In genomic region chr1:60815912-60816311, GRCm38 (mm10) we compare ENCODE assay signal across 21 mouse cellular contexts.
DNase-seq lines count a peak whose midpoint lies in the region; ATAC-seq and TF ChIP-seq lines count a peak whose summit lies in the region.
"Had no signal": no experiment of that assay in that cellular context is flagged by ENCODE, and none has a peak within 500 bp of the region (broad histone marks: within the 10 kb centered on the region; RNA-seq: fewer than 3 reads in every experiment).

No protein-coding gene starts in this region.

- H3K27me3 ChIP-seq in heart, embryonic 11.5 days (ENCODE audit: control insufficient read depth, insufficient read depth, low read length), result no peaks in the 10 kb centered on the region
- H3K27me3 ChIP-seq: embryonic facial prominence, embryonic 15.5 days; midbrain, embryonic 12.5 days; neural tube, embryonic 12.5 days had no signal

- no peak overlapping the region for H3K4me2 ChIP-seq in heart, embryonic 11.5 days
- H3K4me2 ChIP-seq: embryonic facial prominence, embryonic 15.5 days; liver, embryonic 11.5 days; midbrain, embryonic 12.5 days; neural tube, embryonic 12.5 days had no signal

- peak overlapping the region; percentile 86 for H3K27ac ChIP-seq in gastrocnemius, adult 2 months
- no peak overlapping the region for H3K27ac ChIP-seq in heart, embryonic 11.5 days (ENCODE audit: low read depth, low read length)
- H3K27ac ChIP-seq: embryonic facial prominence, embryonic 15.5 days; layer of hippocampus, adult 2 months; left cerebral cortex, adult 2 months; midbrain, embryonic 12.5 days; neural tube, embryonic 12.5 days had no signal

- H3K9ac ChIP-seq in heart, embryonic 11.5 days (ENCODE audit: low read depth, low read length), result no peak overlapping the region
- H3K9ac ChIP-seq: embryonic facial prominence, embryonic 15.5 days; midbrain, embryonic 12.5 days; neural tube, embryonic 12.5 days had no signal

- peak; percentile 24 for DNase-seq in gastrocnemius, adult 2 months
- no peak for DNase-seq in gastrocnemius, postnatal 4 days (ENCODE audit: low spot score in 2 of 2)
- DNase-seq in ES-CJ7 (ENCODE audit: low read depth, low spot score), result peak; percentile 45
- DNase-seq in heart, postnatal 10 days, result peak; percentile 68 to 72
- DNase-seq in cerebellum, adult 9-11 months, result no peak
- DNase-seq in frontal cortex, postnatal 36 days (ENCODE audit: low spot score in 2 of 2), result no peak
- DNase-seq: adrenal gland, postnatal 36 days; cerebellum, adult 11-12 months; cerebellum, postnatal 36 days; gastrocnemius, postnatal 10 days; kidney, adult 2 months; kidney, postnatal 14 days; right cerebral cortex, postnatal 4 days had no signal

- WGBS in heart, embryonic 11.5 days (ENCODE audit: insufficient replicate concordance), result 61% methylated on average over 6 of the region's 6 CpGs

- no peak for TF ChIP-seq CTCF in gastrocnemius, adult 2 months (IDR thresholded peaks at IDR 0.05)

- no peak overlapping the region for H3K4me3 ChIP-seq in gastrocnemius, adult 2 months
- no peak overlapping the region for H3K4me3 ChIP-seq in heart, embryonic 11.5 days (ENCODE audit: low read depth, low read length)
- H3K4me3 ChIP-seq: embryonic facial prominence, embryonic 15.5 days; layer of hippocampus, adult 2 months; left cerebral cortex, adult 2 months; midbrain, embryonic 12.5 days; neural tube, embryonic 12.5 days had no signal

- intact Hi-C loops in gastrocnemius, adult 2 months (cut with DNase I), result loop anchor here (2.0 to 5.0 kb wide), 2 partner anchors 37 to 149 kb away; no protein-coding TSS in a partner anchor
- intact Hi-C loops in heart, postnatal 10 days (cut with DNase I), result loop anchor here (5.0 kb wide), 1 partner anchor 36 kb away; no protein-coding TSS in a partner anchor

- H3K36me3 ChIP-seq in heart, embryonic 11.5 days (ENCODE audit: control insufficient read depth, insufficient read depth, low read length), result no peaks in the 10 kb centered on the region
- H3K36me3 ChIP-seq: embryonic facial prominence, embryonic 15.5 days; midbrain, embryonic 12.5 days; neural tube, embryonic 12.5 days had no signal

- ATAC-seq in heart, embryonic 11.5 days (replicated peaks; ENCODE audit: insufficient number of reproducible peaks, low FRiP score, low TSS enrichment), result peak; percentile 49; the same call in 1 of the 2 replicates
- ATAC-seq: forebrain, embryonic 16.5 days had no signal

- no peaks in the 10 kb centered on the region for H3K9me3 ChIP-seq in heart, embryonic 11.5 days (replicated peaks; ENCODE audit: control insufficient read depth, low read length)
- H3K9me3 ChIP-seq: embryonic facial prominence, embryonic 15.5 days; midbrain, embryonic 12.5 days; neural tube, embryonic 12.5 days had no signal

- 0 out of 2 replicates have a peak, but pooled peaks cover 3% of the 10 kb centered on the region for H3K4me1 ChIP-seq in heart, embryonic 11.5 days (ENCODE audit: control insufficient read depth, insufficient read depth, low read length)
- H3K4me1 ChIP-seq: embryonic facial prominence, embryonic 15.5 days; midbrain, embryonic 12.5 days; neural tube, embryonic 12.5 days had no signal

Comparison
In these comparisons a context has a peak if more than half of its experiments do, and no peak if none do; other contexts are left out.
1. DNase-seq: peak in gastrocnemius, adult 2 months (single experiment), ES-CJ7 (single experiment) and heart, postnatal 10 days (2 of 2); none in gastrocnemius, postnatal 4 days (0 of 2), cerebellum, adult 9-11 months (single experiment) and frontal cortex, postnatal 36 days (0 of 2).